Mouse (Mus musculus) kidney, adult 2 months (tissue): Measurements from ENCODE around the gene Glt6d1. TPM values are rescaled to one million over a fixed set of nuclear protein-coding genes. Genes with fewer than 3 reads are reported as not detected.

Experiments used
- DNase-seq: peaks from one replicate; pipeline ENCODE4 v3.0.0; 2021
- H3K27ac ChIP-seq: fragments of 200-500 bp; 2 replicates; pipeline ENCODE4 v1.5.1; 2012; ENCODE audit warnings: low read depth, low read length, control low read depth, inconsistent platforms; ENCODE audit not compliant: insufficient read depth
- H3K27me3 ChIP-seq: fragments of 200-500 bp; replicated peaks from 2 replicates; pipeline ENCODE4 v1.6.1; 2012; ENCODE audit warnings: mild to moderate bottlenecking, moderate library complexity, low read length, inconsistent platforms; ENCODE audit not compliant: control insufficient read depth, insufficient read depth
- H3K36me3 ChIP-seq: fragments of 200-500 bp; 2 replicates; pipeline ENCODE4 v1.6.1; 2012; ENCODE audit warnings: mild to moderate bottlenecking, moderate library complexity, low read length, inconsistent platforms; ENCODE audit not compliant: control insufficient read depth, insufficient read depth
- H3K4me1 ChIP-seq: fragments of 200-500 bp; 2 replicates; pipeline ENCODE4 v1.6.1; 2011; ENCODE audit warnings: low read length; ENCODE audit not compliant: control insufficient read depth, insufficient read depth
- H3K4me3 ChIP-seq: fragments of 200-500 bp; 2 replicates; pipeline ENCODE4 v1.5.1; 2011; ENCODE audit warnings: mild to moderate bottlenecking, low read depth, low read length, control low read depth; ENCODE audit not compliant: insufficient read depth
- CTCF ChIP-seq: fragments of 200-500 bp; conservative IDR thresholded peaks from 2 replicates; pipeline ENCODE4 v1.5.1; 2011; ENCODE audit warnings: low read depth, mild to moderate bottlenecking, control low read depth, low read length, moderate library complexity, mixed read lengths; ENCODE audit not compliant: insufficient read depth, insufficient read length
- POLR2A ChIP-seq: fragments of 200-500 bp; IDR thresholded peaks from one replicate; pipeline ENCODE4 v1.6.1; 2011; ENCODE audit warnings: low read depth, low read length, control low read depth
- WGBS: fragments of 180-500 bp; shearing (Covaris S2); methylation state at CpG from one replicate; pipeline ENCODE4 v1.1.7; 2018; 5-methylcytosine and 5-hydroxymethylcytosine counted together
- polyA plus RNA-seq: library from polyadenylated mRNA; depleted of rRNA; stranded (reverse); fragments of >200 nt; gene quantifications from 2 replicates; pipeline ENCODE4 v1.2.3, GENCODE M21; 2012

The Glt6d1 gene
- polyA plus RNA-seq, 1 experiment: not detected

GRCm38 (mm10) chr2:25797635-25798034 is 18.0 kb downstream of the Glt6d1 start:
- Histone ChIP-seq H3K4me1 (no peaks in the 10 kb centered on the region), H3K27ac (no peak overlapping the region), H3K4me3 (no peak overlapping the region), H3K27me3 (no peaks in the 10 kb centered on the region), H3K36me3 (no peaks in the 10 kb centered on the region)
- 43% methylated on average over 2 of the region's 2 CpGs for WGBS
- DNase-seq: no peak
- no peak for TF ChIP-seq POLR2A
- no peak for TF ChIP-seq CTCF

GRCm38 (mm10) chr2:25789092-25789491 is 26.6 kb downstream of the Glt6d1 start:
- TF ChIP-seq CTCF (no peak), POLR2A (no peak)

GRCm38 (mm10) chr2:25785573-25786322 is 29.9 kb downstream of the Glt6d1 start:
- no peak for TF ChIP-seq POLR2A
- no peak for TF ChIP-seq CTCF
- no peak for DNase-seq
- Histone ChIP-seq H3K36me3 (no peaks in the 10 kb centered on the region), H3K27me3 (no peaks in the 10 kb centered on the region), H3K27ac (no peak overlapping the region), H3K4me1 (no peaks in the 10 kb centered on the region), H3K4me3 (no peak overlapping the region)
- 76% methylated on average over 5 of the region's 5 CpGs for WGBS

More at GRCm38 (mm10) chr2:25789092-25789491, 26.6 kb downstream of the Glt6d1 start:
- DNase-seq: no peak
- H3K27ac ChIP-seq: no peak overlapping the region
- no peaks in the 10 kb centered on the region for H3K27me3 ChIP-seq
- H3K36me3 ChIP-seq: no peaks in the 10 kb centered on the region
- H3K4me3 ChIP-seq: no peak overlapping the region
- whole genome bisulfite sequencing: 83% methylated on average over 3 of the region's 3 CpGs
- H3K4me1 ChIP-seq: no peaks in the 10 kb centered on the region

- WGBS: 82% methylated on average over 3 of the region's 3 CpGs
- Histone ChIP-seq H3K27ac (no peak within 1 kb of the TSS), H3K4me1 (no peaks in the 10 kb centered on the region), H3K36me3 (no peaks in the 10 kb centered on the region), H3K4me3 (no peak within 1 kb of the TSS), H3K27me3 (no peaks in the 10 kb centered on the region)
- no peak for TF ChIP-seq CTCF
- no peak for TF ChIP-seq POLR2A
- no peak for DNase-seq
Observed at GRCm38 (mm10) chr2:25781957-25782356, 33.7 kb downstream of the Glt6d1 start, which contains the start of gene Gm13539. Gene Gm13539 (plus strand): TSS chr2:25782257.

- TF ChIP-seq POLR2A: no peak
- no peak for TF ChIP-seq CTCF
- Histone ChIP-seq H3K27me3 (no peaks in the 10 kb centered on the region), H3K4me1 (no peaks in the 10 kb centered on the region), H3K27ac (no peak overlapping the region), H3K4me3 (no peak overlapping the region), H3K36me3 (no peaks in the 10 kb centered on the region)
- WGBS: 52% methylated on average over 4 of the region's 4 CpGs
- DNase-seq: no peak
Observed at GRCm38 (mm10) chr2:25780921-25781320, 34.7 kb downstream of the Glt6d1 start.

GRCm38 (mm10) chr2:25779076-25779475 is 36.6 kb downstream of the Glt6d1 start:
- Histone ChIP-seq H3K27ac (no peak overlapping the region), H3K4me1 (no peaks in the 10 kb centered on the region), H3K4me3 (no peak overlapping the region), H3K27me3 (no peaks in the 10 kb centered on the region), H3K36me3 (no peaks in the 10 kb centered on the region)
- no peak for DNase-seq
- WGBS: 85% methylated on average over 9 of the region's 9 CpGs
- TF ChIP-seq CTCF (no peak), POLR2A (no peak)

GRCm38 (mm10) chr2:25776717-25777116 is 38.9 kb downstream of the Glt6d1 start, which contains the start of gene Lcn11:
Gene Lcn11 (plus strand): TSS chr2:25777017.
- Histone ChIP-seq H3K36me3 (no peaks in the 10 kb centered on the region), H3K27me3 (no peaks in the 10 kb centered on the region), H3K4me1 (no peaks in the 10 kb centered on the region), H3K27ac (no peak within 1 kb of the TSS), H3K4me3 (no peak within 1 kb of the TSS)
- no peak for TF ChIP-seq POLR2A
- no peak for TF ChIP-seq CTCF
- no peak for DNase-seq
- WGBS: 97% methylated on average over 1 of the region's 1 CpGs
